Mouse (Mus musculus) limb, embryonic 14.5 days (tissue): Measurements from ENCODE around the gene Numb. TPM values are rescaled to one million over a fixed set of nuclear protein-coding genes. Genes with fewer than 3 reads are reported as not detected.

ENCODE experiments used
- ATAC-seq: fragments of 200-750 bp; cut with Nextera tagmentation; 2 replicates; pipeline ENCODE4 v1.8.0; 2017; ENCODE audit warnings: low read depth, moderate number of reproducible peaks, moderate TSS enrichment; ENCODE audit not compliant: low FRiP score
- DNase-seq: peaks from one replicate; pipeline ENCODE4 v3.0.0-alpha.2; 2015; ENCODE audit warnings: low spot score
- H3K27ac ChIP-seq: fragments of 300-500 bp; sonication (generic); replicated peaks from 2 replicates; pipeline ENCODE4 v1.5.1; 2014; ENCODE audit warnings: low read depth, mild to moderate bottlenecking, low read length, moderate library complexity, mixed read lengths
- H3K27me3 ChIP-seq: fragments of 300-500 bp; sonication (generic); 2 replicates; pipeline ENCODE4 v1.6.1; 2014; ENCODE audit warnings: low read length, mixed read lengths; ENCODE audit not compliant: control insufficient read depth, insufficient read depth
- H3K36me3 ChIP-seq: fragments of 300-500 bp; sonication (generic); 2 replicates; pipeline ENCODE4 v1.6.1; 2014; ENCODE audit warnings: mild to moderate bottlenecking, low read length, moderate library complexity, mixed read lengths; ENCODE audit not compliant: control insufficient read depth, insufficient read depth
- H3K4me1 ChIP-seq: fragments of 300-500 bp; sonication (generic); 2 replicates; pipeline ENCODE4 v1.6.1; 2014; ENCODE audit warnings: antibody characterized with exemption, low read length, mixed read lengths; ENCODE audit not compliant: control insufficient read depth, insufficient read depth
- H3K4me2 ChIP-seq: fragments of 300-500 bp; sonication (generic); replicated peaks from 2 replicates; pipeline ENCODE4 v1.6.1; 2014; ENCODE audit warnings: low read depth, mild to moderate bottlenecking, low read length, moderate library complexity; ENCODE audit not compliant: severe bottlenecking
- H3K4me3 ChIP-seq: fragments of 300-500 bp; sonication (generic); replicated peaks from 2 replicates; pipeline ENCODE4 v1.5.1; 2014; ENCODE audit warnings: low read length
- H3K9ac ChIP-seq: fragments of 300-500 bp; sonication (generic); 2 replicates; pipeline ENCODE4 v1.6.1; 2014; ENCODE audit warnings: mild to moderate bottlenecking, low read depth, low read length, moderate library complexity; ENCODE audit not compliant: severe bottlenecking
- H3K9me3 ChIP-seq: fragments of 300-500 bp; sonication (generic); 2 replicates; pipeline ENCODE4 v1.6.1; 2016; ENCODE audit warnings: low read length; ENCODE audit not compliant: control insufficient read depth
- POLR2A ChIP-seq: fragments of 200-500 bp; IDR thresholded peaks from 2 replicates; pipeline ENCODE4 v1.8.0; 2012; ENCODE audit warnings: inconsistent platforms, mild to moderate bottlenecking, moderate library complexity, borderline replicate concordance; ENCODE audit not compliant: insufficient read depth, insufficient read length; ENCODE audit errors: extremely low read depth
- WGBS: fragments of 180-500 bp; shearing (Covaris S2); extraction: QIAGEN DNeasy Blood & Tissue Kit; methylation state at CpG from one replicate; pipeline ENCODE4 v1.1.7; 2014; 5-methylcytosine and 5-hydroxymethylcytosine counted together
- polyA plus RNA-seq, 2 experiments: library from polyadenylated mRNA; depleted of rRNA in 1 of 2; stranded (reverse) in 1 of 2; unstranded in 1 of 2; fragments of >200 nt; fragmentation: Nextera tagmentation in 1 of 2; extraction: Ambion mirVana in 1 of 2; gene quantifications; 2 replicates each; pipeline versions ENCODE4 v1.2.1 to v1.2.3; 2012 to 2014

The Numb gene
- polyA plus RNA-seq, 2 experiments = 31.3 to 53.8 TPM

DNA sequence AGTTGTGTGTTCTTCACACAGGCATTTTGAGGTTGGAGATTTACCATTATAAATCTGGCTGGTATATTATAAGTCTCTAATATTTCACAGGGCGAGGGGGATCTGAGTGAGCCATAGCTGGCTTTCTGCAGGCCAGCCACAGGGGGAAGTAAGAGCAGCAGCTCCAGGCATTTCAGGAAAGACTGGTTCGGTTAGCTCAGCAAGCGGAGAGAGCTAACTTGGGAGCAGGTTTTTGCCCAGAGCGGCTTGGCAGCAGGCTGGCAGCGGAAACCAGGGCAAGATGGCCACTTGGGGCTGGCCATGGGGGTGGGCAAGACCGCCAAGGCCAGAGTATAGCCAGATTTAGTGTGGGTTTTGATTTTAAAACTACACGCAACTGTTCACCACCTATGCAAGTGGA is 39.2 kb downstream of the Numb start:
- WGBS = 86% methylated on average over 7 of the region's 7 CpGs
- Histone ChIP-seq H3K36me3 (no peaks in the 10 kb centered on the region), H3K27me3 (no peaks in the 10 kb centered on the region), H3K4me1 (no peaks in the 10 kb centered on the region), H3K27ac (no peak overlapping the region), H3K4me2 (no peak overlapping the region), H3K4me3 (no peak overlapping the region), H3K9me3 (no peaks in the 10 kb centered on the region), H3K9ac (no peak overlapping the region)
- no peak for TF ChIP-seq POLR2A
- DNase-seq (no peak), ATAC-seq (no peak)

DNA sequence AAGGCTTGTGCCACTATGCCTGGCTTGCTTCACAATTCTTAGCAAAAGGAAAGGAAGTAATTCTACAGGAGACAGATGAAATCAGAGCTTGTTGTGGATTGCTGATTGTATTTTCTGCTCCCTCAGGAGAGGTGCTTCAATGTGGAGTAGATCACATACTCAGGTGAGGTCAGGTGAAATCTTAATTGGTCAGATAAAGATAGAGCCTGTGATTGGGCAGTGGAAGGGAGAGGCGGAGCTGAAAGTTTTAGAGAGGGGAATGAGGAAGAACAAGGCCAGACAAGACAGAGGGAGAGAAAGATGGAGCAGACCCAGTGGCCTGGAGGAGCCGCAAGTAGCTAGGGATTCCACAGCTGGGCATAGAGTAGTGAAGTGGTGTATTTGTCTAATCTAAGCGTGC is 39.6 kb downstream of the Numb start:
- H3K4me1 ChIP-seq = no peaks in the 10 kb centered on the region
- no peak for DNase-seq
- no peak overlapping the region for H3K4me3 ChIP-seq
- no peaks in the 10 kb centered on the region for H3K27me3 ChIP-seq
- no peak overlapping the region for H3K4me2 ChIP-seq
- WGBS = 86% methylated on average over 3 of the region's 3 CpGs
- no peaks in the 10 kb centered on the region for H3K9me3 ChIP-seq
- no peak overlapping the region for H3K9ac ChIP-seq
- TF ChIP-seq POLR2A = no peak
- ATAC-seq = no peak
- H3K27ac ChIP-seq = no peak overlapping the region
- H3K36me3 ChIP-seq = no peaks in the 10 kb centered on the region

GRCm38 (mm10) chr12:83880913-83881312 is 40.8 kb downstream of the Numb start:
- no peak overlapping the region for H3K27ac ChIP-seq
- no peak for TF ChIP-seq POLR2A
- H3K4me3 ChIP-seq = no peak overlapping the region
- H3K27me3 ChIP-seq = no peaks in the 10 kb centered on the region
- no peak for DNase-seq
- no peaks in the 10 kb centered on the region for H3K9me3 ChIP-seq
- no peak overlapping the region for H3K4me2 ChIP-seq
- no peaks in the 10 kb centered on the region for H3K36me3 ChIP-seq
- 54% methylated on average over 2 of the region's 2 CpGs for whole genome bisulfite sequencing
- no peak overlapping the region for H3K9ac ChIP-seq
- no peak for ATAC-seq
- H3K4me1 ChIP-seq = no peaks in the 10 kb centered on the region

GRCm38 (mm10) chr12:83875097-83875496 is 46.6 kb downstream of the Numb start:
- H3K4me2 ChIP-seq = no peak overlapping the region
- WGBS = 92% methylated on average over 2 of the region's 2 CpGs
- no peak for TF ChIP-seq POLR2A
- no peaks in the 10 kb centered on the region for H3K9me3 ChIP-seq
- no peak overlapping the region for H3K4me3 ChIP-seq
- H3K9ac ChIP-seq = no peak overlapping the region
- H3K4me1 ChIP-seq = no peaks in the 10 kb centered on the region
- no peak for DNase-seq
- no peak for ATAC-seq
- H3K36me3 ChIP-seq = peaks cover 17% of the 10 kb centered on the region
- H3K27me3 ChIP-seq = no peaks in the 10 kb centered on the region
- H3K27ac ChIP-seq = no peak overlapping the region

DNA sequence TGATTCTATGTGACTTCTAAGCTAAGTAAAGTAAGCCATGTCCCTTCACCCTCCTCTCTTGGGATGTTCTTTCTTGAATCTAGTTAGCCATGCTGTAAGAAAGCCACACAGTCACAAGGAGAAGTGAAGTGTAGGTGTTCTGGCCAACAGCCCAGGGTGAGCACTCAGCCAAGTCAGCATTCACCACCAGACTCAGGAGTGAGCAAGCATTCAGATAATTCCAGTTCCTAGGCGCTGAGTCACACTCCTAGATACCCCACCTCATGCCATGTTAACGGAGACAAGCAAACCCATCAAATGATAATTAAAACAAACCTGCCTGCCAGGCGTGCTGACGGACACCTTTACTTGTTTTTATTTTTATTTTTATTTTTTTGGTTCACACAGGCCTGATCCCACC is 47.1 kb downstream of the Numb start:
- no peak overlapping the region for H3K4me2 ChIP-seq
- no peaks in the 10 kb centered on the region for H3K9me3 ChIP-seq
- H3K36me3 ChIP-seq = peaks cover 17% of the 10 kb centered on the region
- TF ChIP-seq POLR2A = no peak
- ATAC-seq = no peak
- no peak overlapping the region for H3K4me3 ChIP-seq
- peak; percentile 25 for DNase-seq
- no peak overlapping the region for H3K9ac ChIP-seq
- WGBS = 91% methylated on average over 4 of the region's 4 CpGs
- no peak overlapping the region for H3K27ac ChIP-seq
- H3K4me1 ChIP-seq = no peaks in the 10 kb centered on the region
- H3K27me3 ChIP-seq = no peaks in the 10 kb centered on the region

- no peak for TF ChIP-seq POLR2A
- Histone ChIP-seq H3K4me3 (no peak overlapping the region), H3K27me3 (no peaks in the 10 kb centered on the region), H3K9me3 (no peaks in the 10 kb centered on the region), H3K27ac (no peak overlapping the region), H3K4me2 (no peak overlapping the region), H3K9ac (no peak overlapping the region), H3K4me1 (no peaks in the 10 kb centered on the region), H3K36me3 (no peaks in the 10 kb centered on the region)
- DNase-seq = no peak
- ATAC-seq = no peak
- 91% methylated on average over 1 of the region's 1 CpGs for WGBS
Measured at GRCm38 (mm10) chr12:83864501-83864900, 57.2 kb downstream of the Numb start.
